Mouse (Mus musculus) retina, postnatal 7 days (tissue): ENCODE measurements around the gene Mpig6b.

Experiments
- DNase-seq: peaks from one replicate; pipeline ENCODE4 v3.0.0-alpha.2; 2012; ENCODE audit warnings: low read depth, low spot score

Gene Mpig6b

GRCm38 (mm10) chr17:35085208-35085865 is 19.4 kb upstream of the Mpig6b start, which contains the start of gene Ly6g6f:
Gene Ly6g6f (minus strand): TSS chr17:35085610.
- DNase-seq: no peak

GRCm38 (mm10) chr17:35083929-35084497 is 18.0 kb upstream of the Mpig6b start:
- no peak for DNase-seq

GRCm38 (mm10) chr17:35082841-35083576 is 17.0 kb upstream of the Mpig6b start:
- DNase-seq: no peak

GRCm38 (mm10) chr17:35080710-35081109 is 14.7 kb upstream of the Mpig6b start:
- no peak for DNase-seq

GRCm38 (mm10) chr17:35080248-35080647 is 14.3 kb upstream of the Mpig6b start:
- DNase-seq: no peak

- DNase-seq: no peak
Observed at GRCm38 (mm10) chr17:35079778-35080177, 13.8 kb upstream of the Mpig6b start.

- DNase-seq: peak; percentile 20
Observed at GRCm38 (mm10) chr17:35077786-35078233, 11.8 kb upstream of the Mpig6b start, which contains the start of gene Ly6g6d. Gene Ly6g6d (minus strand): TSS chr17:35078065.

- no peak for DNase-seq
Observed at GRCm38 (mm10) chr17:35077285-35077684, 11.3 kb upstream of the Mpig6b start.

- DNase-seq: no peak
Observed at GRCm38 (mm10) chr17:35076507-35077176, 10.7 kb upstream of the Mpig6b start, which contains the start of gene Ly6g6e. Gene Ly6g6e (plus strand): TSS chr17:35076902.

- DNase-seq: no peak
Observed at GRCm38 (mm10) chr17:35074097-35074496, 8.1 kb upstream of the Mpig6b start.

- DNase-seq: no peak
Observed at GRCm38 (mm10) chr17:35071454-35071853, 5.5 kb upstream of the Mpig6b start.

- DNase-seq: no peak
Observed at GRCm38 (mm10) chr17:35070556-35071229, 4.7 kb upstream of the Mpig6b start.

GRCm38 (mm10) chr17:35068213-35068914 is 2.4 kb upstream of the Mpig6b start:
- no peak for DNase-seq

- no peak for DNase-seq
Observed at GRCm38 (mm10) chr17:35064951-35065947, 735 bp downstream of the Mpig6b start, which contains the start of gene Ly6g6c. Gene Ly6g6c (plus strand): TSS chr17:35065388.

GRCm38 (mm10) chr17:35064378-35064877 is 1.6 kb downstream of the Mpig6b start:
- DNase-seq: no peak

GRCm38 (mm10) chr17:35063466-35063865 is 2.5 kb downstream of the Mpig6b start:
- DNase-seq: no peak

- no peak for DNase-seq
Observed at GRCm38 (mm10) chr17:35061299-35061698, 4.7 kb downstream of the Mpig6b start.

GRCm38 (mm10) chr17:35060737-35061297 is 5.2 kb downstream of the Mpig6b start:
- DNase-seq: no peak

GRCm38 (mm10) chr17:35060071-35060470 is 5.9 kb downstream of the Mpig6b start:
- no peak for DNase-seq
